Mouse (Mus musculus): ENCODE measurements around the gene Sphk2. TPM values are rescaled to one million over a fixed set of nuclear protein-coding genes. Genes with fewer than 3 reads are reported as not detected.

Gene Sphk2
- polyA plus RNA-seq, 1 experiment from 2014 or later = 23.9 TPM

- Histone ChIP-seq H3K4me3 (ENCODE audit: low read length) (peak within 1 kb of the TSS; percentile 79), H3K27ac (ENCODE audit: low read depth, low read length) (peak within 1 kb of the TSS; percentile 70), H3K36me3 (ENCODE audit: control insufficient read depth, insufficient read depth, low read length) (peaks cover 36% of the 10 kb centered on the region), H3K27me3 (replicated peaks; ENCODE audit: control insufficient read depth, insufficient read depth, low read length) (no peaks in the 10 kb centered on the region), H3K9me3 (ENCODE audit: control insufficient read depth, low read length) (no peaks in the 10 kb centered on the region), H3K9ac (ENCODE audit: low read depth, low read length) (peak within 1 kb of the TSS; percentile 85), H3K4me1 (ENCODE audit: control insufficient read depth, insufficient read depth, low read depth, low read length) (peaks cover 42% of the 10 kb centered on the region), H3K4me2 (ENCODE audit: low read length) (peak within 1 kb of the TSS; percentile 85)
- 8% methylated on average over 34 of the region's 34 CpGs for WGBS
- peak; percentile 93 for ATAC-seq
These were observed 2.6 kb downstream of the Sphk2 start, which contains the start of gene Rpl18 for GRCm38 (mm10) chr7:45715090-45715708. Gene Rpl18, plus strand, starts transcription at chr7:45715457.

GRCm38 (mm10) chr7:45714630-45715089 lies 3.1 kb downstream of the Sphk2 start:
- peak overlapping the region; percentile 85 for H3K9ac ChIP-seq (ENCODE audit: low read depth, low read length)
- no peaks in the 10 kb centered on the region for H3K9me3 ChIP-seq (ENCODE audit: control insufficient read depth, low read length)
- H3K4me2 ChIP-seq (ENCODE audit: low read length) = peak overlapping the region; percentile 85
- H3K27ac ChIP-seq (ENCODE audit: low read depth, low read length) = peak overlapping the region; percentile 70
- H3K4me3 ChIP-seq (ENCODE audit: low read length) = peak overlapping the region; percentile 79
- no peak for ATAC-seq
- H3K27me3 ChIP-seq (replicated peaks; ENCODE audit: control insufficient read depth, insufficient read depth, low read length) = no peaks in the 10 kb centered on the region
- 10% methylated on average over 14 of the region's 14 CpGs for WGBS
- peaks cover 32% of the 10 kb centered on the region for H3K36me3 ChIP-seq (ENCODE audit: control insufficient read depth, insufficient read depth, low read length)
- H3K4me1 ChIP-seq (ENCODE audit: control insufficient read depth, insufficient read depth, low read depth, low read length) = peaks cover 44% of the 10 kb centered on the region

DNA sequence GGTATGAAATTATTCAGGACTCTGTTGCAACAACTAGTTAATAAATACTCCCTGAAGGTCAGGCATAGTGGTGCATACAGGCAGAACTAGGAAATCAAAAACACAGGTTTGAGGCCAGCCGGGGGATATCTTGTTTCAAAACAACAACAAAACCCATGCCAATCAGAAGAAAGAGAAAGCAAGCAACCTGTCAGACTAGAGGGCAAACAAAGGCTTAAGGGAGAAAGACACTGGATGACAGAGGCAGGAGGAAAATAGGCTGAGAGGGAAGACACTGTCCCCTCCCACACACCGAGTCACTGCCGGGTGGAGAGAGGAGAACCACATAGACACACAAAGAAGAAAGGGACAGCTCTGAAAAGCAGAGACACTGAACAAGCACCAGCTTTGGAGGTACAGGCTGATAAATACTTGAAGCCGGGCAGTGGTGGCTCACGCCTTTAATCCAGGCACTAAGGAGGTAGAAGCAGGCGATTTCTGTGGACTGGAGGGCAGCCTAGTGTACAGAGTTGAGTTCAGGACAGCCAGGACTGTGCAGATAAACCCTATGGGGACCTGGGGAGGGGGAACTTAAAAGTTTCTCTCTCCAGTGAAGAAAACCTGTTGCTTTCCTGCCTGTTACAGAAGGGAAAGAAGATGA lies 3.8 kb downstream of the Sphk2 start:
- Histone ChIP-seq H3K9me3 (ENCODE audit: control insufficient read depth, low read length) (no peaks in the 10 kb centered on the region), H3K4me2 (ENCODE audit: low read length) (peak overlapping the region; percentile 85), H3K4me1 (ENCODE audit: control insufficient read depth, insufficient read depth, low read depth, low read length) (peaks cover 44% of the 10 kb centered on the region), H3K27me3 (replicated peaks; ENCODE audit: control insufficient read depth, insufficient read depth, low read length) (no peaks in the 10 kb centered on the region), H3K36me3 (ENCODE audit: control insufficient read depth, insufficient read depth, low read length) (peaks cover 30% of the 10 kb centered on the region), H3K4me3 (ENCODE audit: low read length) (peak overlapping the region; percentile 79), H3K9ac (ENCODE audit: low read depth, low read length) (peak overlapping the region; percentile 23; the same call in 1 of the 2 replicates), H3K27ac (ENCODE audit: low read depth, low read length) (no peak overlapping the region)
- ATAC-seq = no peak
- 87% methylated on average over 6 of the region's 6 CpGs for WGBS

DNA sequence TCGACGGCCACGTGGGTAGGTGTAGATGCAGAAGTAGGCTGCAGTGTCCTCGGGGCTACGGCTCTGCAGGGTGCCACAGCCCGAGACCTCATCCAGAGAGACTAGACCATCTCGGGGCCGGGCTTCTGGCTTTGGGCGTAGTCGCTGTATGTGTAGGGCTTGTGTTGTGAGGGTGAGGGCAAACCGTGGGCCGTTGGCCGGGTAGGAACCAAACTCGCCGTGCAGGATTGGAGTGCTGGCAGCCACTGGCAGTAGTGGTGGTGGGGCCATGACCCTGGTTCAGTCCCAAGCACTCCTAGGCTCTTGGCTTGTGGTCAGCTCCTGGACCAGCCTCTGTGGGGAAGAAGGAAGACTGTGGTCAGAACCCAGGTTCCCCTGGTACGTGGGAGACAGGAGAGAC lies 4.4 kb downstream of the Sphk2 start:
- H3K9me3 ChIP-seq (ENCODE audit: control insufficient read depth, low read length) = no peaks in the 10 kb centered on the region
- no peak overlapping the region for H3K27ac ChIP-seq (ENCODE audit: low read depth, low read length)
- no peak overlapping the region for H3K4me3 ChIP-seq (ENCODE audit: low read length)
- H3K36me3 ChIP-seq (ENCODE audit: control insufficient read depth, insufficient read depth, low read length) = peaks cover 30% of the 10 kb centered on the region
- H3K27me3 ChIP-seq (replicated peaks; ENCODE audit: control insufficient read depth, insufficient read depth, low read length) = no peaks in the 10 kb centered on the region
- peaks cover 45% of the 10 kb centered on the region for H3K4me1 ChIP-seq (ENCODE audit: control insufficient read depth, insufficient read depth, low read depth, low read length)
- WGBS = 95% methylated on average over 16 of the region's 16 CpGs
- H3K4me2 ChIP-seq (ENCODE audit: low read length) = no peak overlapping the region
- H3K9ac ChIP-seq (ENCODE audit: low read depth, low read length) = no peak overlapping the region
- ATAC-seq = no peak

- 88% methylated on average over 21 of the region's 21 CpGs for WGBS
- Histone ChIP-seq H3K9me3 (ENCODE audit: control insufficient read depth, low read length) (no peaks in the 10 kb centered on the region), H3K27ac (ENCODE audit: low read depth, low read length) (no peak overlapping the region), H3K4me3 (ENCODE audit: low read length) (no peak overlapping the region), H3K27me3 (replicated peaks; ENCODE audit: control insufficient read depth, insufficient read depth, low read length) (no peaks in the 10 kb centered on the region), H3K4me1 (ENCODE audit: control insufficient read depth, insufficient read depth, low read depth, low read length) (peaks cover 57% of the 10 kb centered on the region), H3K36me3 (ENCODE audit: control insufficient read depth, insufficient read depth, low read length) (peaks cover 30% of the 10 kb centered on the region), H3K4me2 (ENCODE audit: low read length) (no peak overlapping the region), H3K9ac (ENCODE audit: low read depth, low read length) (no peak overlapping the region)
- no peak for ATAC-seq
These were observed 5.6 kb downstream of the Sphk2 start for GRCm38 (mm10) chr7:45712022-45712757.

DNA sequence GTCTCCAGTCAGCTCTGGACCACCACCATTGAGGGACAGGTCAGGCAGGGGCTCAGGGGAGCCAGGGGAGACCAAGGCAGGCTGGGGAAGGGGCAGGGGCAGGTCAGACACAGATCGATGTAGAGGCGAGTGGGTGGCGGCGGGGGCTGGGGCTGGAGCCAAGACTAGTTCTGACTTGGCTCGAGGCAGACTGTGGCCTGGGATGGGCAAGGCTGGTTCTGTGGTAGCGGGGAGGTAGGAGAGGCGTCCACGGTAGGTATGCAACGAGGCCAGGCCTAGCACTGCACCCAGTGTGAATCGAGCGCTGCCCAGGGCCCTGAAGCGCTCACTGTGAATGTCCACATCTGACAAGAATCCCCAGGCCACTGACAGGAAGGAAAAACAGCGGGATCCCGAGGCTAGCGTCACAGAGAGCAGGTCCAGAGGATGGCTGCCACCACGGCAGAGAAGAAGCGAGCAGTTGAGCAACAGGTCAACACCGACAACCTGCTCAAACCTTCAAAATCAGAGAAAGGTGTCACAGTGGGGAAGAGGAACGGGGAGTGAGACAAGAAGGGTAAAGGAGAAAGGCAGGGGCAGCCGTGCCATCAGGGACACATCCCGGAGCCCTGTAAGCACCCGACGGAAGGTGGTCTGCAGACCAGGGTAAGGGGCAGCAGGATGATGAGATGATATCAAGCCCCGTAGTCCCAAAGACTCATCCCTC lies 6.3 kb downstream of the Sphk2 start:
- H3K9me3 ChIP-seq (ENCODE audit: control insufficient read depth, low read length) = no peaks in the 10 kb centered on the region
- H3K4me2 ChIP-seq (ENCODE audit: low read length) = no peak overlapping the region
- WGBS = 91% methylated on average over 24 of the region's 24 CpGs
- H3K27me3 ChIP-seq (replicated peaks; ENCODE audit: control insufficient read depth, insufficient read depth, low read length) = no peaks in the 10 kb centered on the region
- peaks cover 30% of the 10 kb centered on the region for H3K36me3 ChIP-seq (ENCODE audit: control insufficient read depth, insufficient read depth, low read length)
- H3K9ac ChIP-seq (ENCODE audit: low read depth, low read length) = no peak overlapping the region
- ATAC-seq = no peak
- H3K4me1 ChIP-seq (ENCODE audit: control insufficient read depth, insufficient read depth, low read depth, low read length) = peaks cover 57% of the 10 kb centered on the region
- H3K27ac ChIP-seq (ENCODE audit: low read depth, low read length) = no peak overlapping the region
- no peak overlapping the region for H3K4me3 ChIP-seq (ENCODE audit: low read length)

DNA sequence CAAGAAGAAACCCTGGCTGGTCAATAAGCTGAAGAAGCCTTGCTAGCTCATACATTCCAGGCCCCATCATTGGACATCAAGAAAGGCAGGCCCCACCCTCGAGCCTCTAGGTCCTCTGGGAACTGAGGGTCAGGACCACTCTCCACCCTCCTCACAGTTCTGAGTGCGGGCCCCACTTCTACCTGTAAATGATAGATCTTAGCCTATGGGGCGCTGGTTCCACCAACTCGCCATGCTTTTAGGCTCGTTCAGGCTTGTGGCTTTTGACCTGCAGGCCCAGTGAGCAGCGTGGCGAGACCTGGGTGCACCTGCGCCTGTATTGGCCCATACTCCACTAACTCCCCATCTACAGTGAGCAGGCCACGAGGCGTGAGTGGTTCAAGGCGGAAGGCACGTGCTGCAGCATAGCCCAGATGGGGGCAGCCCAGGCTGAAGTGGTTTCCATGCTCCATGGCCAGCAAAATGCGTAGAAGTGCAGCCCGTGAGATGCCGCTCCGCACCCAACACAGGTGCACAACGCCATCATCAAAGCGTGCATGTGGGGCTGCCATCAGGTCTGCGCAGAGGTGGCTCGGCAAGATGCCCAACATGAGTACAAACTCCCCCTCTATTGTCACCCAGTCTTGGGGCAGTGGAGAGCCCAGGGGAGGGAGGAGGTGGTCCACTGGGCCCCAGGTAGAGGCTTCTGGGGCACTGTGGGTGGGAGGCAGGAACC lies 7.2 kb downstream of the Sphk2 start:
- Histone ChIP-seq H3K36me3 (ENCODE audit: control insufficient read depth, insufficient read depth, low read length) (peaks cover 30% of the 10 kb centered on the region), H3K4me3 (ENCODE audit: low read length) (no peak overlapping the region), H3K9me3 (ENCODE audit: control insufficient read depth, low read length) (no peaks in the 10 kb centered on the region), H3K27ac (ENCODE audit: low read depth, low read length) (no peak overlapping the region), H3K4me1 (ENCODE audit: control insufficient read depth, insufficient read depth, low read depth, low read length) (peaks cover 57% of the 10 kb centered on the region), H3K9ac (ENCODE audit: low read depth, low read length) (no peak overlapping the region), H3K4me2 (ENCODE audit: low read length) (no peak overlapping the region), H3K27me3 (replicated peaks; ENCODE audit: control insufficient read depth, insufficient read depth, low read length) (no peaks in the 10 kb centered on the region)
- WGBS = 93% methylated on average over 20 of the region's 20 CpGs
- no peak for ATAC-seq

DNA sequence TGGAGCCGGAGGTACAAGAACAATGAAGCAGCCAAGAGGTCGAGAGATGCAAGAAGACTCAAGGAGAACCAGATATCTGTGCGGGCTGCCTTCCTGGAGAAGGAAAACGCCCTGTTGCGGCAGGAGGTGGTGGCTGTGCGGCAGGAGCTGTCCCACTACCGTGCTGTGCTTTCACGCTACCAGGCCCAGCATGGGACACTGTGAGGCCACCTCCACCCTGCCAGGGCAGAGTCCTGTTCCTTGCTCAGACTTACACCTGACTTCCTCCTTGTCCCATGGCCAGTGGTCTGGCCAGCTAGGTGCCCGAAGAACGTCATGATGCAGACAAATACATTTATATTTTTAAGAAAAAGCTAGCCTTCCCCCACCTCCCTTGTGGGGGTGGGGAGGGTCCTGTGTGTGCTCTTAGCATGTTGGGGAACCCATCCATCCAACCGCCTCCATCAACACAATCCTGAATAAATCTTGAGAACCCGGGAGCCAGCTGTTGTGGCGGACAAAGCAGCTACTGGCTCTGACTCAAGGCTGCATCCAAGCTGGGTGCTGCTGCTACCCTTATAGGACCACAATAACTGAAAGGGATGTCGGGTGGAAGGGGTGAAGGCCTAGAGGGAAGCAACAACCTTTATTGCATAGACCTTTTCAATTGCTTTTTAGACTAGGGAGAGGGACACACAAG lies 8.0 kb downstream of the Sphk2 start:
- 0 out of 2 replicates have a peak overlapping the region, but pooled peaks have one; percentile 13 for H3K9ac ChIP-seq (ENCODE audit: low read depth, low read length)
- 62% methylated on average over 14 of the region's 14 CpGs for WGBS
- H3K4me1 ChIP-seq (ENCODE audit: control insufficient read depth, insufficient read depth, low read depth, low read length) = peaks cover 59% of the 10 kb centered on the region
- H3K4me2 ChIP-seq (ENCODE audit: low read length) = no peak overlapping the region
- H3K9me3 ChIP-seq (ENCODE audit: control insufficient read depth, low read length) = no peaks in the 10 kb centered on the region
- H3K4me3 ChIP-seq (ENCODE audit: low read length) = no peak overlapping the region
- H3K27ac ChIP-seq (ENCODE audit: low read depth, low read length) = peak overlapping the region; percentile 54; the same call in 1 of the 2 replicates
- no peaks in the 10 kb centered on the region for H3K27me3 ChIP-seq (replicated peaks; ENCODE audit: control insufficient read depth, insufficient read depth, low read length)
- ATAC-seq = no peak
- H3K36me3 ChIP-seq (ENCODE audit: control insufficient read depth, insufficient read depth, low read length) = peaks cover 30% of the 10 kb centered on the region

Data from hindbrain, embryonic 16.5 days (tissue).